ENCODE assay signal across 9 mouse cellular contexts in the genomic region with DNA sequence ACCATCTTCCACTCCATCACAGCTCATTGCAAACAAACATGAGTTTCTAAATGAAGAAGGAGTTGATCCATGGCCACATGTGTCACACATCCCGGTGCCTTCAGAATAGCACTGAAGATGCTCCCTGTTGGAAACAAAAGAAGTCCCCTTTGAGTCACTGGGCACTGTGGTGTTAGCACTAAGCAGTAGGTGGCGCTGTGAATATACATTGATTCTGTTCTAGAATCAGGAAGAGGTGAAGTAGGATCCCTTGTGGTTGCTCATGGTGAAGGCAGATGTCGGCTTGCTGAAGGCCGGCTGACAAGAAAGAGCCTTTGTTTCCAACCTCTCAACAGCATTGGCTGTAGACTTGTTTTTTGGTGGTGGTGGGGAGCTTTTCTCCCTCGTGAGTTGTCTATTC.
DNase-seq lines count a peak whose midpoint lies in the region; ATAC-seq and TF ChIP-seq lines count a peak whose summit lies in the region.
"Had no signal": no experiment of that assay in that cellular context is flagged by ENCODE, and none has a peak within 500 bp of the region (broad histone marks: within the 10 kb centered on the region; RNA-seq: fewer than 3 reads in every experiment).

No protein-coding gene starts in this region.

- H3K27me3 ChIP-seq in midbrain, postnatal 0 days (ENCODE audit: insufficient read depth, low read length): no peaks in the 10 kb centered on the region
- H3K27me3 ChIP-seq in midbrain, embryonic 15.5 days (replicated peaks): no peaks in the 10 kb centered on the region
- H3K27me3 ChIP-seq in liver, embryonic 14.5 days (ENCODE audit: control insufficient read depth, insufficient read depth, low read length): no peaks in the 10 kb centered on the region
- no peaks in the 10 kb centered on the region for H3K27me3 ChIP-seq in stomach, embryonic 15.5 days (replicated peaks)
- H3K27me3 ChIP-seq: heart, embryonic 15.5 days had no signal

- no peaks in the 10 kb centered on the region for H3K9me3 ChIP-seq in midbrain, postnatal 0 days (ENCODE audit: low read length)
- H3K9me3 ChIP-seq in midbrain, embryonic 15.5 days: no peaks in the 10 kb centered on the region
- H3K9me3 ChIP-seq in liver, embryonic 14.5 days (ENCODE audit: control insufficient read depth, low read length): no peaks in the 10 kb centered on the region
- H3K9me3 ChIP-seq in stomach, embryonic 15.5 days: no peaks in the 10 kb centered on the region
- H3K9me3 ChIP-seq: heart, embryonic 15.5 days had no signal

- no peaks in the 10 kb centered on the region for H3K4me1 ChIP-seq in midbrain, postnatal 0 days (ENCODE audit: insufficient read depth, low read length)
- H3K4me1 ChIP-seq in midbrain, embryonic 15.5 days: no peaks in the 10 kb centered on the region
- H3K4me1 ChIP-seq in liver, embryonic 14.5 days (replicated peaks; ENCODE audit: control insufficient read depth in 2 of 2, insufficient read depth in 2 of 2, low read length in 1 of 2): no peaks in the 10 kb centered on the region
- H3K4me1 ChIP-seq in stomach, embryonic 15.5 days: no peaks in the 10 kb centered on the region
- H3K4me1 ChIP-seq: heart, embryonic 15.5 days had no signal

- H3K4me3 ChIP-seq in midbrain, postnatal 0 days (ENCODE audit: low read depth, low read length): no peak overlapping the region
- H3K4me3 ChIP-seq in midbrain, embryonic 15.5 days: no peak overlapping the region
- no peak overlapping the region for H3K4me3 ChIP-seq in liver, embryonic 14.5 days (ENCODE audit: insufficient read depth in 1 of 2, low read depth in 2 of 2, low read length in 2 of 2)
- no peak overlapping the region for H3K4me3 ChIP-seq in stomach, embryonic 15.5 days (replicated peaks)
- H3K4me3 ChIP-seq: heart, embryonic 15.5 days had no signal

- H3K4me2 ChIP-seq in midbrain, postnatal 0 days (ENCODE audit: low read depth, low read length, poor library complexity, severe bottlenecking): no peak overlapping the region
- H3K4me2 ChIP-seq in midbrain, embryonic 15.5 days: no peak overlapping the region
- no peak overlapping the region for H3K4me2 ChIP-seq in liver, embryonic 14.5 days (ENCODE audit: low read depth)
- no peak overlapping the region for H3K4me2 ChIP-seq in stomach, embryonic 15.5 days
- H3K4me2 ChIP-seq: heart, embryonic 15.5 days had no signal

- H3K36me3 ChIP-seq in midbrain, postnatal 0 days (ENCODE audit: insufficient read depth, low read length): no peaks in the 10 kb centered on the region
- H3K36me3 ChIP-seq in midbrain, embryonic 15.5 days (replicated peaks): no peaks in the 10 kb centered on the region
- no peaks in the 10 kb centered on the region for H3K36me3 ChIP-seq in liver, embryonic 14.5 days (replicated peaks; ENCODE audit: control insufficient read depth, insufficient read depth, low read depth)
- H3K36me3 ChIP-seq in stomach, embryonic 15.5 days: no peaks in the 10 kb centered on the region
- H3K36me3 ChIP-seq: heart, embryonic 15.5 days had no signal

- peak; percentile 47 for TF ChIP-seq CTCF in midbrain, postnatal 0 days (IDR thresholded peaks at IDR 0.05)
- TF ChIP-seq CTCF in liver, embryonic 14.5 days (IDR thresholded peaks at IDR 0.05; ENCODE audit: low read depth): peak; percentile 63

- no peak overlapping the region for H3K27ac ChIP-seq in midbrain, postnatal 0 days (ENCODE audit: low read depth, low read length)
- H3K27ac ChIP-seq in midbrain, embryonic 15.5 days: no peak overlapping the region
- H3K27ac ChIP-seq in liver, embryonic 14.5 days: no peak overlapping the region
- H3K27ac ChIP-seq in stomach, embryonic 15.5 days: no peak overlapping the region
- H3K27ac ChIP-seq: heart, embryonic 15.5 days had no signal

- TF ChIP-seq EP300 in liver, embryonic 14.5 days (IDR thresholded peaks at IDR 0.05; ENCODE audit: low read depth): no peak

- WGBS in midbrain, postnatal 0 days: 23% methylated on average over 5 of the region's 5 CpGs
- 17% methylated on average over 5 of the region's 5 CpGs for WGBS in midbrain, embryonic 15.5 days
- WGBS in liver, embryonic 14.5 days (ENCODE audit: insufficient replicate concordance): 22% methylated on average over 5 of the region's 5 CpGs
- 29% methylated on average over 5 of the region's 5 CpGs for WGBS in stomach, embryonic 15.5 days

- ATAC-seq in midbrain, postnatal 0 days (ENCODE audit: low FRiP score): no peak
- ATAC-seq in midbrain, embryonic 15.5 days (replicated peaks): no peak
- ATAC-seq in liver, embryonic 14.5 days (ENCODE audit: insufficient read depth): no peak
- ATAC-seq in stomach, embryonic 15.5 days (ENCODE audit: insufficient read depth, low FRiP score, low read depth): peak; percentile 48; the same call in 1 of the 2 replicates

- peak; percentile 12 to 14 for DNase-seq in cerebellum, adult 18-20 months
- DNase-seq in cerebellum, adult 11 months: no peak
- DNase-seq in midbrain, postnatal 0 days (ENCODE audit: low spot score): peak; percentile 46
- DNase-seq in c-Kit-positive CD71-negative TER-119-negative erythroid progenitor cells, embryonic 14.5 days (ENCODE audit: low read depth): peak; percentile 20
- peak; percentile 16 for DNase-seq in induced T-regulatory cell, adult 2 months (ENCODE audit: low read depth)
- peak in 2 of 3 experiments; percentile 7 to 15 for DNase-seq in liver, embryonic 14.5 days (ENCODE audit: low read depth in 3 of 3, low spot score in 3 of 3)

- H3K9ac ChIP-seq in midbrain, postnatal 0 days (replicated peaks; ENCODE audit: low read length, poor library complexity, severe bottlenecking): no peak overlapping the region
- no peak overlapping the region for H3K9ac ChIP-seq in midbrain, embryonic 15.5 days
- H3K9ac ChIP-seq in liver, embryonic 14.5 days (replicated peaks): no peak overlapping the region
- H3K9ac ChIP-seq in stomach, embryonic 15.5 days: no peak overlapping the region
- H3K9ac ChIP-seq: heart, embryonic 15.5 days had no signal
